Mouse (Mus musculus) cerebellum, adult 8-10 months (tissue): Measurements from ENCODE around the gene Cerkl.

ENCODE experiments used
- DNase-seq: peaks from one replicate; pipeline ENCODE4 v3.0.0; 2022

Gene Cerkl

GRCm38 (mm10) chr2:79371326-79372153, 85.0 kb downstream of the Cerkl start:
- no peak for DNase-seq

DNA sequence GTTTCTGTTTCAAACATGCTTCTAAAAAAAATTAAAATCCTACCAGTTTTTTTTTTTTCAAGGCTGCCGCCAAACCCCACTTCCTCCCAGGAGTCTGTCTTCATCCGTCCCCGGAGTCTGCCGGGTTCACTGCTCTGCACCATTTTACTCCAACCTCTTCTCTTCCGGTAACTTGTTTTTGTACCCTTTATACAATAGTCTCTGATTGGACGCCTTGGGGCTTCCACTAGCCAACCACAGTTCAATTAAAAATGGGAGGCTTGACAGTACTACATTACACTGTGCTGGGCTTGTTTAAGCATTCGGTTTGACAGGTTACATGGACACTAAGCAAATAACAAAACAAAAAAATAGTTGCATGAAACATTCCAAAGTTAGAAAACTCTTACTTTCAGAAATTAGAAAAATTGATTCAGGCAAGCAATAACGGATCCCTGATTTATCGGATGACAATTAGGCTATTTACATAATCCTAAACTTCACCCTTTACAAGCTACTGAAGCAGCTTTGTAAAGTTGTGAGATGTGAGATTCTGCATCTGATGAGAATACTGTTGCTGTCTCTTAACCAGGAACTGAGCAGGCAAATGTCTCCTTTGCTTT, 85.8 kb downstream of the Cerkl start:
- no peak for DNase-seq

DNA sequence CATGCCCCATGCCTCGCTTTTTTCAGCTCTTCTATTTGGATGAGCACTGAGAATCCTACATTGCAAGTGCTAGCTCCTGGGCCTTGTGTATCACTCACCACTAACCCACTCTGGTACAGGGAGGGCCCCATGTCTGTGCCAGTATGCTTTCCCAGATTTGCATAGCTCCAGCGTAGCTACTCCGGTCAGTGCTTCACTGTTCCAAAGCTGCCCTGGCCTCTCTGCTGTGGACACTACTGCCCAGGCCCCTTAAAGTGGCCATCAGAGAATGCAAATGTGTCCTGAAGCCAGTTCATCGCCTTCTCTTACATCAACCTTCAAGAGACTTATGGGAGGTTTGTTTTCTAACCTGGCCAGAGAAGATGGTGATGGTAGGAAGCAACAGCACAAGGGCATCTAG, 86.7 kb downstream of the Cerkl start:
- no peak for DNase-seq

DNA sequence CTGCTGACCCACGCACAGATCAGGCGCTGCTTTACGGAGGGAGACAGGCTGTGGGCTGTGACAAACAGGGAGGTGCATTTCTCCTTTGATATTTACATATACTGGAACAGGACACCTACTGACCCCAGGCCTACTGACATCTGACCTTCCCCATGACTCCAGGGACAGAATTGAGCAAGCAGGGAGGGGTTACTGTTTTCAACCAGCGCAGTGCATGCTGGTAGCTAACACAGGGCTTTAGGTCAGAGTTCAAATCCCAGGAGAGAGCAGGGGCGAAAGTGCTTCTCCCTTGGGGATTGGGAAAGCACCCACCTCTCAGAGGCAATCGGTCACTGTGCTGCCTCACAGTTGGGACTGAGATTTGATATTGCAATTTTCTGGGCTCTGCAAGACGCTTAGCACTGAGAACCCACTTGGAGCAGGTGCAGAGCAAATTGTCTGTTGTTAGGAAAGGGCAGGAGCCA, 87.5 kb downstream of the Cerkl start:
- no peak for DNase-seq

- no peak for DNase-seq
Observed at GRCm38 (mm10) chr2:79368661-79369060, 87.9 kb downstream of the Cerkl start.

DNA sequence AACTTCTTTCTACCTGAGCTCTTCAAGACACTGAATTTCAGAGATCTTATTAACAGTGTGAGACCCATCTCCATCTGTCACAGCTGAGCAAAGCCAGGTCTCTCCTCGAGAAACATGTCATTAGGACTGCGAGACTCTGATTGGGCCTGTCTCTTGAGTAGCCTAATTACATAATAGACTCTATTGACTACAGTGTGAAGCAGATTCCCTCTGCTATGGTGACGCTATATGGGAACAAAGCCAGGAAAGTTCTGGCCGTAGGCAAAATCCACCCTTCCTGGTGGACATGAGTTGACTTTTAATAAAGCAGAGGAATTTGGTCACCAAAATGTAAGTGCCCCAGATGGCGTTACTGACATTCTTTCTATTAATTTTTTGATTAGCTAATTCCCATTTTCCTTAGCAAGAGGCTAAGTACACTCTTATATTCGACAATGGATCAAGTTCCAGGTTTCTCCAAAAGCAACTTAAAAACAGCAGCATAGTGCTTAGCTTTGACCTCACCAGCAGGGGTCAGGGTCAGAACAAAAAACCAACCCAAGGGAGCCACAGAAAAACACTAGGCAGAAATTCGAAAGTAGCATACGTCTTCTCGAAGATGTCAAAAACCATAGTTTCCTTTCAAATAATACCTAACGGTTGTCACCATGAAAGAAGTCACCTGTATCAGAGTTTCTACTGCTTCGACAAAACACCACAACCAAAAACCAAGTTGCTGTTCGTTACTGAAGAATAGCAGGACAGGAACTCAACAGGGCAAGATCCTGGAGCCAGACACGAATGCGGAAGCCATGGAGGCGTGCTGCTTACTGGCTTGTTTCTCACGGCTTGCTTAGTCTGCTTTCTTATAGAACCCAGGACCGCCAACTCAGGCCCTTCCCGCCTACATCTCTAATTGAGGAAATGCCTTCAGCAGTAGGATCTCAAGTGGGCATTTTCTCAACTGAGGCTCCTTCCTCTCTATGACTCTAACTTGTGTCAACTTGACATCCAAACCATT, 88.8 kb downstream of the Cerkl start:
- no peak for DNase-seq

- DNase-seq = no peak
Observed at GRCm38 (mm10) chr2:79363920-79364319, 92.7 kb downstream of the Cerkl start.

DNA sequence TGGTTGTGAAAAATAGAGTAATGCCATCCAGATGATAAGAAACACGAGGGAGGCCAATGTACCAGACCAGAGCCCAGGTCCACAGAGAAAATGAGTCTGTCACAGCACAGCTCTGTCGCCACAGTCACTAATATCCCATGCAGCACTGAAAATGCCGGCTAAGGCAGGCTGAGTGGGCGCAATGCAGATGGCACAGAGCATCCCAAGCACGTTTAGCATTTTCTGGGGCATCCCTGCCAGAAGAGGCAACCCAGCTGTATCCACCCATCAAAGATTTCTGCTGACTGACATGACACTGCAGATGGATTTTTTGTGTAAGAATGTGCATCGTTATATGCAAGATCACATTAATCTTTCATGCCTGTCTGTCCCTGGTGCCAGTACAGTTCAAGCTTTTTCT, 94.6 kb downstream of the Cerkl start:
- DNase-seq = no peak

GRCm38 (mm10) chr2:79357835-79358234, 98.8 kb downstream of the Cerkl start:
- no peak for DNase-seq

- no peak for DNase-seq
Observed at GRCm38 (mm10) chr2:79354773-79355172, 101.8 kb downstream of the Cerkl start.

DNA sequence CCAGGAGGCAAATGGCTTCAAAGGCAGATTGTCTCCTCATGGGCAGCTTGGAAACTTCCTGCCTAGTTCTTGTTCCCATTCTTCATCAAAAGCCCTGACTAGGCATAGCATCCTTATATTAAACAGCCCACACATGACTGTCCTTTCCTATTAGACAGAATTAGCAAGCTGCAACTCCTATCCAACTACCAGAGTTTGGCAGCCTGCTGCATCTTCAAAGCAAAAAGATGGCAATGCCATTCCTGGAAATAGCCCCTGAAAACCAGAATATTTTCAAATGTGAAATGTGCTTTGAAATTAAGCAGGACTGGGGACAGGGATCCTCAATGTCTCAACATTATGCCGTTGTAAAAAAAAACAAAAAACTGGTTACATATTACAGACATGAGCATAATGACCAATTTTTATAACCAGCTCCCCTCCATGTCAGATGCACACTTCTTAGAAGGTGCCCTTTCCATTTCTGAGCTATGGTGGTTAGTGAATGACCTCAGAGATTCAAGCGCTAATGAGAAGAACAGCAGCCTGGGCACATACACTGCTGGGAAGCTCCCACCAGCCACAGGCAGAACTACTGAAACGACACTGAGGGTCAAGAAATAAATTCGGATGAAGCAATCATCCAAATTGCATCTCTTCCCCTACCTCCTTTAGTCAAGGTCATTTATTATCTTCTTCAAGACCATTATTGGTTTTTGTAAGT, 104.3 kb downstream of the Cerkl start:
- DNase-seq = no peak

DNA sequence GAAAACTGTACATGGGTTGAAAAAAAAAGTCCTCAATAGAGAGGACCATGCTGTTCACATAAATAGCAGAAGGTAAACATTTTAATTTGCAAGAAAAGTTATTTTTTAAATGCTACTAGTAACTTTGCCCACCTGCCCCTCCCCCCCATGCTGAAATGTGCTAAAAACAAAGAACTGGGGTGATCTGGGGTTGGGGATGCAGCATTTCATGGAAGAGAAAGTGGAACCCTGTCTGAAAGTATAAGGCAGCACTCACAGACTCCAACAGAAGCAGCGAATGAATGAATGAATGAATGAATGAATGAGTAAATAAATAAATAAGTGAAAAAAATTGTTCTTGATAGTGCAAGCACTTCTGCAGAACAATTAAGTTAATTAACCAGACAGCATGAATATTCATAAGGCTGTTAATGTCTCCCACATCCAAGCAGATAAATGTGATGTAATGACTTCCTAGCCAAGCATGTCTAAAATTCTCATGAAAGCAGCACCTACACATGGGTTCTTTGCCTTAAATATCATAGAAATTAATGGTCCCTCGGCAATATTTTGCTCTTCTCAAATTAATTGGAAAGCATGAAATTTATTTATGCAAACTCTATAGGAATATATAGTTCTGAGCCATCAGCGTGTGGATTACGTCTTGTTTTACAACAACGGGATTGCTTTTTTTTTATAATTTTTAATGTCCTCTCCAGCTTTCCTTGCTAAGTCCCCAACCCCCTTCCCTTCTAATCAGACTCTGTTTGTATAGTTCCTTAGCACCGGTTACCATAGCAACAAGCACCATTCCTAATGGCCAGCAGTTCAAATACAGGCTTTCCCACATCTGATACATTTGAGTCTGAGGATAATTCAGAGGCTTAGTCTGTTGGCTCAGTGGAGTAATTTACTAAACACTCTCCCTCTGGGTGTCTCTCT, 105.1 kb downstream of the Cerkl start:
- DNase-seq = no peak

DNA sequence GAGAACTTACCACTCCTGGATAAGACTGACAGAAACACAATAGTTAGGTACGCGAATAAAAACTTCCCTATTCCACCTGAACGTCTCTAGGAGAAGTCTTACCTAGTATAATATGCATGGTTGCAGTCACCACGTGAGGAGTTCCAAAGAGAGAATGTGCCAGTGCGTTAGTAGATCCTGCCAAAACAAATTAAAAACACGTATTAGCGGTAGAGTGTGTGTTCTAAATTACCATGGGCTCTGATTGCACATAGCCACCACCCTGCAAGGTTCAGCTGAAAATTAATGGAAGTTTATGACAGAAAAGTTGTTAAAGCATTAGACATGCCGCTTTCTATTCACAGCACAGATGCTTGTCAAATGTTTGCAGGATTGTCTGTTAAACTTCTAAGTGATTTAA, 113.5 kb downstream of the Cerkl start:
- DNase-seq = no peak

DNA sequence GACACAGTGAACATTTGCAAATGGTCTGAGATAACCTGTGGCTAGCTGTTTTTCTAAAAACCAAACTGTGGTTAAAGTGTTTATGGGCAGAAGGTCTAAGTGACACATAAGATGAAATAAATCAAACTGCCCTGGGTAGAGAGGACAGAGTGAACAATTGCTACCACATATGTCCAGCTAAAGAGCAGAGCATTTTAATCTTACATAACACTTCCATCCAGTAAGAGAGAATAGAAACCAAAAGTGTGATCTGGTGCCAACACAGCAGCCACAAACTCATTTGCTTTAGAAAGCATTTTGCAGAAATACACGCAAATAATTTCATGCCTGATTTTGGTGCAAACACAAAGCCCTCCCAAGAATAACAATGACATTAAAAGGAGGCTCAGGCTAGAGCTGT, 117.6 kb downstream of the Cerkl start:
- DNase-seq = no peak

DNA sequence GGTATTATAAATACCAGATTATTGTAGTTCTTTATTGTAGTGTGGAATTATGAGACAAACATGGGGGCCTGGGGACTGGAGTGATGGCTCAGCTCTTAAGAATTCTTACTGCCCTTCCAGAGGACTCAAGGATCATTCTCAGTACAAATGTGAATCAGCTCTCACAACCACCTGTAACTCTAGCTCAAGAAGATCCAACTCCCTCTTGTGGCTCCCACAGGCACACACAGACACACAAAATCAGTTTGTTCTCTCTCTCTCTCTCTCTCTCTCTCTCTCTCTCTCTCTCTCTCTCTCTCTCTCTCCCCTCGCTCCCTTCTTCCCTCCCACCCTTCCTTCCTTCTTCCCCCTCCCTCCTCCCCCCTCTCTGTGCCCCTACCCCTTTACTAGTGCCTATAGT, 120.4 kb downstream of the Cerkl start:
- no peak for DNase-seq

DNA sequence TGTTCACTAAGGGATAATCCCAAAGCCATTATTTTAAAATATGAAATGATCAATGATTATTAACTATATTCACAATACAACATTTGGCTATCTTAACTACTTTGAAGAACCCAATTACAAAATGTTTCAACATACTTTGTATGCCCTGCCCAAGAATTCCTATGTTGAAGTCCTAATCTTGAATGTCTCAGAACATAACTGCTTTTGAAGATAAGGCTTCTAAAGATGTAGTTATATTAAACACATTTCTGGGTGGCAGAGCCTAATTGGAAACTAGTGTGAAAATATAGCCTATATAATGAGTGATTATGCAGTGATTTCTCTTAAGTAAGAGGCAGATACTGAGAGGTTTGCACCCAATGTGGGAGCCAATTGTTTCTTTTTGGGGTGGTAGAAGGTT, 121.9 kb downstream of the Cerkl start:
- no peak for DNase-seq

DNA sequence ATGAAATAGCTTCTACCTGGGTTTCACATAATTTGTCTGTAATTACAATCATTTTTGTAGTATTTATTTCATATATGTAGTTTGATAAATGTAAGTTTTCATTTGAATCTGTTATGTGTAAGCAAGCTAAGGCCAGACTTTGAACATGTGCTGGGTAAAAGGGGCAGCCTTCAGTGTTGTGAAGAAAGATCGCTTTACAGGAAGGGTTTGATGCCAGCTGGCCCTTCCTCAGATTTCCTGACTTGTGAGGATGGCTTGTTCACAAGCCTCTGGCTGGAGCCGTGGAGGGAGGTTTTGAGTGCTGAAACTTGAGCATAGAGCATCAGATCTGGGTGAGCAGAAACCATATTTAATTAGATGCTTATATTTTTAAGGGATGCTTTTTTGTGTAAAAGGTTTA, 128.5 kb downstream of the Cerkl start:
- DNase-seq = no peak

DNA sequence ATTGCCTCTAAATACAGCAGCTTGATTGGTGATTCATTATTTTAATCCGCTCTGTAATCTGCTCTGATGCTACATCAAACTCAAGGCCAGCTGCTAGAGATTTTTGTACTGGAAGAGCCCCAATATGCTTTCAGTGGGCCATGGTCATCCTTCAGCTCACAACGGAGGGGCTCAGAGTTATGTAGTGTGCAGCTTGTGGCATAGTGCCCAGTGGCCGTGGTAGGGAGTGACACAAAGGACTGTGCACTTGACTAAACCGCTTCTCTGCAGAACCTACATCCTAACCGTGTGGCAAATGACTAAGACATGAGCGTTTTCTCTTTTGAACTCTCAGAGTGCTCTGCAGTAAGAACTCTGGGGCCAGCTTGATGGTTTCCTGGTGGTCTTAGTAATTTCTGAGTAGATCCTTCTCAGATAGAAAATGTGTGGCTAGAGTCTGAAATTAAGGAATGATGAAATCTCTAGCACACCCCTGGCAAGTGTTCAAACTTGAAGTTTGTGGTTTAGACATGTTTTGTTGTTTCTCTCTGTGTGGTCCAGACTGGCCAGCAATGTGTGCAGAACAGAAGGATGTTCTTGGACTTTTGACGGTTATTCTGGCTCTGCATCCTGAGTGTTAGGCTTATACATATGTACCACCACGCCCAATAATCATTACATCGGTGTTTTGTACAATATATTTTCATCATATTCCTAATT, 140.3 kb downstream of the Cerkl start:
- DNase-seq = no peak

DNA sequence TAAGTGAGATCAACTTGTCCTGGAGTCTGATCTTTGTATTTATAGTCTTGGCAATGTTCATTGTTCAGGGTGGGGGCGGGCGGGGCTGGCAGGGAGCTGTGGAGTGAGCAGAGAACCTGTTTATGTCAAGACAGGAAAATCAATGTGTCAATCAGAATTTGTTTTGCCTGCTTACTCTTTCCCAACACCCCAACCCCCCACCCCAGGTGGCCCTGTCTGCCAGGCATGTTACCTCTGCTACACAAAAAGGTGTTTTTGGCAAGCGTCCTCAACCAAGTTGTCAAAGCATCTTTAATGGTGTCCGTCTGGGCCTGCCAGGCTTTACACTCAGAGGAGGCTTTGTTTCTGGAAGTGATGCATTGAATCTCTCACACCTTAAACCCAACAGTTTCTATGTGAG, 141.5 kb downstream of the Cerkl start:
- DNase-seq = no peak

DNA sequence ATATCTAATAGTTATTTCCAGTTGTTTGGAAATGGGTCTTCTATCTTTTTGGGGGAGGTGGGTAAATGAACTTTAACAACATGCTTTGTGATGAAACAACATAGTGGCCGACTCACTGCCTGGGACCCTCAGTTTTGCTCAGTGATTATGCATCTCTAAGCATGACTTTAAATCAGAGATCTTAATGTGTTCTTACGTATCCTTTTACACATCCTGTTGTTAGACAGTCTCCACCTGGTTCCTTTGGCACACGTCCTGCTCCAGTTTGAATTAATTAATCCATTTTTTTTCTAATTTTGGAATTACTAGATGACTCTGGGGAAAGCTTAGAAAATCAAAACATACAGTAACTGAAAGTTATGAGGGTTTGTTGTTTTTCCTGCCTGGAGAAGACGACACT, 144.1 kb downstream of the Cerkl start:
- no peak for DNase-seq
